Mouse (Mus musculus): ENCODE data around the gene Trpm6.

Trpm6 gene

DNA sequence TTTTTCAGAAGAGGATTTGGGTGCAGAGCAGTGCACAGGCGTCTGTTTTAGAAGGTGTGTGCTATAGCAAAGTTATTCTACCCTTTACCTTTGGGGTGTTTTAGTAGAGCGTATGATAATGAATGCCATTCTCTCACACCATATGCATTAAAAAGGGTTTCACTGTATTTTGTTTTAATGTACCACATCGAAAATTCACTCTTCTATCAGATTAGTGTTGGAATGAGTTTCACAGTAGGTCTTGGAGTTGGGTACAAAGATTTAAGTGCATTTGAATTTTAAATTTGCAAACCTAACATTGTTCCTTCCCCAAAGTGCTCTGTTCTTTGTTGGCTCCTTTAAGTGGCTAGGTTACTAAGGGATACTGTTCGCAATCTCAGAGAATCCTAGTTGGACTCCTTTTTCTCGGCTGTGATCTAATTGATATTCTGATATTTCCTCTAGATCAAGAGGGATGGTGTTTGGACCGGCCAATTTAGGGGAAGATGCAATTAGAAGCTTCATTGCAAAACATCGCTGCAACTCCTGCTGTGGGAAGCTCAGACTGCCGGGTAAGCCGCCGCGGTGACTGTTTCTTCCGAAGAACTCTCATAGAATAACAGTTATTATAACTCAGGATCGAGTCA, 138.8 kb downstream of the Trpm6 start:
- peak; percentile 77 for ATAC-seq (ENCODE audit: low TSS enrichment)

DNA sequence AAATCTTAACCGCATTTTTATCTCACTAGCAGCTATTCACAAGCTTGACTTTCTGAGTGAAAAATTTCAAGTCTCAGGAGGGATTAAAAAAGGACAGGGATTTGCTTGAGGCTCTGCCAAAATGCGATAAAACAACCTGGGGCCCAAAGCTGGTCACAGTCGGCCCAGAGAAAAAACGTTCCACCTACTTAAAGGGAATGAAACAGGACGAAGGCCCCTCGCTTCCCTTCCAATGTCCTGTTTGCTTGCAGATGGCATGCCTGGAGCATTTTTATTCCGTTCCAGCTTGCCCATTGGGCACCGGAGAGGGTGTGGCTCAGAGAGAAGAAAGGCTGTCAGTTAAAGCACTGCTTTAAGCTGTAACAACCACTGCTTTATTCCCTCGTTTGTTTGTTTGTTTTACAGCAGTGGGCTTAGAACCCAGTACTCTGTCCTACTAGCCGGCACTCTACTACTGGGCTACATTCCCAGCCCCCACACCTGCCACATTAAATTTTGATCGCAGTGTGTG, 139.4 kb downstream of the Trpm6 start:
- ATAC-seq (ENCODE audit: low TSS enrichment): peak; percentile 92

- ATAC-seq (ENCODE audit: low TSS enrichment): no peak; the same call in 1 of the 2 replicates
These were observed 139.8 kb downstream of the Trpm6 start for GRCm38 (mm10) chr19:18889632-18890031.

DNA sequence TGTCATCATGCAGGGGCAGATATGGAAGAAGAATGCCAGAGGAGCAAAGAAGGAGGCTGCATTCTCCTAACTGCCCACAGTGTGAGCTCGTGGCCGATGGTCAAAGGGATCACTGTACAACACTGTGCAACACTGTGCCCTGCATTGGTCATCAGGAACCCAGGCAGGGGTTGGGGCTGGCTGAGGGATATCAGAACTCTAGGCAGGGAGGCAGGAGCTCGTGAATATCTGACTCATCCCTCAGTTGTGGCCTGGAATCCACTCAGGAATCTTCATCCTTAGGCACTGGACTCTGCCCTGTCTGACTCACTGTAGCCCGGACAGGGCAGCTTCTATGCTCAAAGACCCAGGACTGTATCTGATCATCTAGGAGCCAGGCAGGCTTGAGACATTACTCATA, 140.4 kb downstream of the Trpm6 start:
- no peak for ATAC-seq (ENCODE audit: low TSS enrichment)

GRCm38 (mm10) chr19:18898238-18898637, 148.5 kb downstream of the Trpm6 start:
- no peak for ATAC-seq (ENCODE audit: low TSS enrichment)

DNA sequence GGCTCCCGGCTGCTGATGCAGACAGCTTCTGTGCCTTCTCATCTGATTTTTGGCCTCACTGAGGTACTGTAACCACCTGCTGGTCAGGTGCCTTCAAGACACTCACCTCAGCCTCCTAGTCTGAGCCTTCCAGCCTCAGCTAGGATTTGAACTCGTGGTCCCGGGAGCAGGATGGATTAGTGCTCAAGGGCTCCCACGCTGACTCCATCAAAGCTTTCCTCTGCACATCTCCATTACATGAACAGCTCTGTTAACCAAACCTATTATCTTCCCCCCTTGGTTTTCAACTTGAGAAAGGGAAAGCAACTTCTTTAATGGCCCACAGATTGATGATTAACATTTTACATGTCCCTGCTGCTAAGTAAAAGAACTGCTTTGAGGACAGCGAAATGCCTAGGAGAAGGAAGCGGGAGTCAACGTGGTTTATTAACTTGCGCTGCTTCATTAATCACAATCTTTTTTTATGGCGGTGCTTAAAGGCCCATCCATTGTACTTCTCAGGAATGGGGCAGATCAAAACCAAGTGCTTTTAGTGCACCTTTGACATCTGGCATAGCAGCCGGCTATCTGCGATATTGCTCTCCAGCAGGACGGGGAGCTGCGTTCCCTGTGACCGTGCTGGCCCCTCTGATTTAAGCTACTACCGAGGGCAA, 152.4 kb downstream of the Trpm6 start:
- no peak for ATAC-seq (ENCODE audit: low TSS enrichment)

DNA sequence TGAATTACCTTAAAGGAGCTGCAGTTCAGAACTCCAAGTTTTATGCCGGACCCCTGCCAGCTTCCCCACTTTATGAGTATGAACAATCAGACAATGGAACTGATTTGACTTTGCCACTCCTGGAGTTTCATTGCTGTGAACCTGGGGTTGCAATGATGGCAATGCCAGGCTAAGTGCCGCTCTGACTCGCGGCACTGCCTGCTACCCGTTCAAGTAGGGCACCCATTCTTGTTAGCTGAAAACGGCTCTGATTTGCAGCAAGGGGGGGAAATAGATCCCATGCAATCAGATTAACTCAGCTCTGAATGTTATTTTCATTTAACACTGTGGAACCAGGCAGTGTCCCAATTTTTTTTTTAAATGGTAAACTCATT, 152.9 kb downstream of the Trpm6 start:
- peak; percentile 16; the same call in 1 of the 2 replicates for ATAC-seq (ENCODE audit: low TSS enrichment)

- no peak for ATAC-seq (ENCODE audit: low TSS enrichment)
These were observed 155.7 kb downstream of the Trpm6 start for GRCm38 (mm10) chr19:18905511-18905910.

- no peak for ATAC-seq (ENCODE audit: low TSS enrichment)
These were observed 159.9 kb downstream of the Trpm6 start for GRCm38 (mm10) chr19:18909641-18910040.

DNA sequence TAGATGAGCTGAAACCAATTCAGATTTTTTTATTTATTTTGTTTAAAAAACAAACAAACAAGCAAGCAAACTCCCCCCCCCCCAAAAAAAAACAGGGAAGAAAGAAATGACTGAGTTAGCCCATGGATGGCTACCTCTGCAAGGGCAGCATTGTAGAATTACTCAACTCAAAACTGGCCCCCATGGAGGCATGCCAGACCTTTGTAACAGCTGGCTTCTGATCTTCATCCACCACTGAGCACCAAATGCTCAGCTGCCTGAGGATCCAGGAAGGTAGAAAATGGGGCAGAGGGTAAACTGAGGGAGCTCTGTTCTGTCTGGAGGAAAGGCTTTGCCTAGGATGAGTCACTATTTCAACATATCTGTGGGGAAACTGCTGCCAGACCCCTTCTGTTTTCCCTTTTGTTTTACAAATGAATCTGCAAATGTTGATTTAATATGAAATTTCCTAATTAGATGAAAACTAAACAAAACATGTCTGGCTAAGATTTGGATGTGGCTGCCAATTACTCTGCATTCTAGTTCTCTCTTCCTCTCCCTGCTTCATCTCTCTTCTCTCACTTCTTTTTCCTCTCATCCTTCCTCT, 162.1 kb downstream of the Trpm6 start:
- ATAC-seq (ENCODE audit: low TSS enrichment): no peak

- peak; percentile 57 for ATAC-seq (ENCODE audit: low TSS enrichment)
These were observed 191.6 kb downstream of the Trpm6 start for GRCm38 (mm10) chr19:18941391-18941790.
